Mouse (Mus musculus) neural tube, embryonic 14.5 days (tissue): Measurements from ENCODE around the gene Tnpo1. TPM values are rescaled to one million over a fixed set of nuclear protein-coding genes. Genes with fewer than 3 reads are reported as not detected.

ENCODE experiments used
- ATAC-seq: fragments of 200-750 bp; cut with Nextera tagmentation; 2 replicates; pipeline ENCODE4 v1.8.0; 2017; ENCODE audit warnings: low read depth, mild to moderate bottlenecking, moderate TSS enrichment, moderate library complexity
- H3K27ac ChIP-seq: fragments of 300-500 bp; sonication (generic); 2 replicates; pipeline ENCODE4 v1.5.1; 2014; ENCODE audit warnings: low read depth, mild to moderate bottlenecking, control low read depth, low read length, moderate library complexity, mixed read lengths
- H3K27me3 ChIP-seq: fragments of 300-500 bp; sonication (generic); 2 replicates; pipeline ENCODE4 v1.6.1; 2014; ENCODE audit warnings: low read length; ENCODE audit not compliant: control insufficient read depth, insufficient read depth
- H3K36me3 ChIP-seq: fragments of 300-500 bp; sonication (generic); 2 replicates; pipeline ENCODE4 v1.6.1; 2014; ENCODE audit warnings: low read length, mixed read lengths; ENCODE audit not compliant: control insufficient read depth, insufficient read depth
- H3K4me1 ChIP-seq: fragments of 300-500 bp; sonication (generic); 2 replicates; pipeline ENCODE4 v1.6.1; 2014; ENCODE audit warnings: low read length; ENCODE audit not compliant: control insufficient read depth, insufficient read depth
- H3K4me2 ChIP-seq: fragments of 300-500 bp; sonication (generic); 2 replicates; pipeline ENCODE4 v1.6.1; 2014; ENCODE audit warnings: mild to moderate bottlenecking, low read depth, low read length, control low read depth
- H3K4me3 ChIP-seq: fragments of 300-500 bp; sonication (generic); 2 replicates; pipeline ENCODE4 v1.5.1; 2014; ENCODE audit warnings: low read depth, low read length, control low read depth, mixed read lengths
- H3K9ac ChIP-seq: fragments of 300-500 bp; sonication (generic); replicated peaks from 2 replicates; pipeline ENCODE4 v1.6.1; 2014; ENCODE audit warnings: low read depth, mild to moderate bottlenecking, control low read depth, low read length, mixed read lengths
- H3K9me3 ChIP-seq: fragments of 300-500 bp; sonication (generic); 2 replicates; pipeline ENCODE4 v1.6.1; 2016; ENCODE audit warnings: low read length; ENCODE audit not compliant: control insufficient read depth
- WGBS: fragments of 180-500 bp; shearing (Covaris S2); extraction: QIAGEN DNeasy Blood & Tissue Kit; methylation state at CpG from one replicate; pipeline ENCODE4 v1.1.7; 2014; 5-methylcytosine and 5-hydroxymethylcytosine counted together
- polyA plus RNA-seq: library from polyadenylated mRNA; unstranded; fragments of >200 nt; fragmentation: Nextera tagmentation; extraction: Ambion mirVana; gene quantifications from 2 replicates; pipeline ENCODE4 v1.2.1, GENCODE M21; 2014

Gene Tnpo1
- 37.5 and 63.9 TPM in 2 replicates for polyA plus RNA-seq

DNA sequence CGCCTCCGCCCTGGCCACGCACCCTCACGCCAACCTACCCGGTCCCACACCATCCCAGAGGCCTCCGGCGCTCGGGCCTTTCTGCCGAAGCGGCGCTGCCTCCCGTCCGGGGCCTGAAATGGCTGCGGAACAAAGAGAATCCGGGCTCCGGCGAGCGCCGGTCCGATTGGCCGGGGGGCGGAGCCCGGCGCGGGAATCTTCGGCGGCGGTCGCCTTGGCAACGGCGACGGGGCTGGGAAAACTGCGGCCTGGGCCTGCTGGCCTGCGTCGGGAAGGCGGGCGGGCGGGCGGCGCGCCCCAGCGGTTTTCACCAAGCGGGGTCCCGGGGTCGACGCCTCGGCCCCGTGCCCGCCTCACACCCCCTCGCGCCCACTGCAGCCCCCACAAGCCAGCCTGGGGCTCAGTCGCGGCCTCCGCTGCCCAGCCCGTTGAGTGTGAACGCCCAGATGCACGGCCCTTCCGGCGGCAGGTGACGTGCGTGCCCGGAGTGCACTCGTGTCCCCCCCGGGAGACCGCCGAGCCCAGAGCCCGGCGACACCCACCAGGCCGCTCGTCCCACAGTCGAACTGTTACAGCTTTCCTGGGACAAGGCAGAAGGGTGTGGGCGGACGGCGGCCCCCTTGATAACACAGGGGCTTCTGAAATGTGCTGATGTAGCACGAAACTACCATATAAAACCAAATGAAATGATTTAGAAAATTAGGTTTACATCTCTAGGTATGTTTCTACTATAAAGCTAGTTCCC is at the start of gene Tnpo1:
Tnpo1 (minus strand) TSS at position 172 of the 745 bp plus-strand sequence.
- WGBS, result under 1% methylated on average over 67 of the region's 75 CpGs
- H3K9ac ChIP-seq, result peak within 1 kb of the TSS; percentile 100
- ATAC-seq, result peak; percentile 95
- no peaks in the 10 kb centered on the region for H3K36me3 ChIP-seq
- H3K9me3 ChIP-seq, result no peaks in the 10 kb centered on the region
- no peaks in the 10 kb centered on the region for H3K27me3 ChIP-seq
- peak within 1 kb of the TSS; percentile 100 for H3K27ac ChIP-seq
- peak within 1 kb of the TSS; percentile 100 for H3K4me3 ChIP-seq
- peak within 1 kb of the TSS; percentile 74 for H3K4me2 ChIP-seq
- H3K4me1 ChIP-seq, result peaks cover 9% of the 10 kb centered on the region; the same call in 1 of the 2 replicates

DNA sequence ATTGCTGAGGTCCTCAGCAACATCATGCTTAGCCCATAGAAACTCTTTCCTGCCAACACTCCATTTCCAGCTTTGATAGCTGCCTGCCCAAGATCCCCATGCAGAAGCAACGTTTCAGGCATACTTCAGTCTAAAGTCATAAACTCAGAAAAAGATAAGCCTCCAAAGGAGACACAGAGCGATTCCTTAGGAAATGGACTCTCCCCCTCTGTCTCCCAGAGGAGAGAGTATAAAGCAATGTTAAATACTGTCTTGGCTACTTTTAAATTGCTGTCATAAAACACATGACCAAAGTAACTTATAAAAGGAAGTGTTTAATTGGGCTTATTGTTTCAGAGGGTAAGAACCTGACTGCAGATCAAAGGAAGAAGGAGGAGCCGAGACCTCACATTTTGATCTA is 45.9 kb upstream of the Tnpo1 start:
- Histone ChIP-seq H3K4me2 (no peak overlapping the region), H3K9me3 (no peaks in the 10 kb centered on the region), H3K27ac (no peak overlapping the region), H3K9ac (no peak overlapping the region), H3K27me3 (no peaks in the 10 kb centered on the region), H3K4me1 (no peaks in the 10 kb centered on the region), H3K4me3 (no peak overlapping the region), H3K36me3 (no peaks in the 10 kb centered on the region)
- WGBS, result 69% methylated on average over 3 of the region's 3 CpGs
- ATAC-seq, result no peak

DNA sequence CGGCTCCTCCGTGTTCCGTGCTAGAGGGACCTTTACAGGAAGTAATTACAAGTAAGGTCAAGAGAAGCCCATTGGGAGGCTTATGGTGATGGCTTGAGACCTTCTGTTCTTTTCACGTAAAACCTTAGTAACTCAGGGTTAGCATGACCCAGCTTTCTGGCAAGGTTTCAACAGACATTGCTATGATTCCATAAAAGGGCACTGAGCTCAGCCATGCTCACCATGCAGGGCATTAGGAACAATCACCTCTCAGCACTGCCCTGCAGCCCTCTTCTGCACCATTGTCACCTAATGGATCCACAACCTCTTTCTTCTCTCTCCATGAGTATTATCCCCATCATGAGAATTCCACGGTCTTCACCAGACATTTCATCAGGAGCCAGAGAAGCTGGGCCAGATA is 45.5 kb upstream of the Tnpo1 start:
- no peaks in the 10 kb centered on the region for H3K36me3 ChIP-seq
- no peak overlapping the region for H3K4me2 ChIP-seq
- no peak overlapping the region for H3K4me3 ChIP-seq
- no peaks in the 10 kb centered on the region for H3K4me1 ChIP-seq
- H3K27me3 ChIP-seq, result no peaks in the 10 kb centered on the region
- no peak overlapping the region for H3K9ac ChIP-seq
- ATAC-seq, result no peak
- 77% methylated on average over 5 of the region's 5 CpGs for WGBS
- H3K27ac ChIP-seq, result no peak overlapping the region
- H3K9me3 ChIP-seq, result no peaks in the 10 kb centered on the region

DNA sequence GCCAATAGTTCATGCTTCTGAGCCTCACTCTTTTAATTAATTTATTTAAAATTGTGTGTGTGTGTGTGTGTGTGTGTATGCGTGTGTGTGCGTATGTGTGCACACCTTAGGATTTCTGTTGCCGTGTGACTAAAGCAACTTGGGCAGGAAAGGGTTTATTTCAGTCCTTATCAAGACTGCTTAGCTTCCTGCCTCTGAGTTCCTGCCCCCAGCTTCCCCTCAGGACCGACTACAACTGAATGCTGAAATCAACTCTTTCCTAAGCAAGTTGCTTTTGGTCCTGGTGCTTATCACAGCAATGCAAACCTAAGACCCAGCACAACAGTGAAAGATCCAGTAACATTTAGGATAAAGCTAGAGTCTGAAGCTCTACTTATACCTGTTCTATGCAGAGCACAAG is 42.3 kb upstream of the Tnpo1 start:
- Histone ChIP-seq H3K27ac (no peak overlapping the region), H3K4me1 (no peaks in the 10 kb centered on the region), H3K4me3 (no peak overlapping the region), H3K9ac (no peak overlapping the region), H3K27me3 (no peaks in the 10 kb centered on the region), H3K36me3 (no peaks in the 10 kb centered on the region), H3K4me2 (no peak overlapping the region), H3K9me3 (no peaks in the 10 kb centered on the region)
- no peak for ATAC-seq
- 74% methylated on average over 4 of the region's 4 CpGs for WGBS

DNA sequence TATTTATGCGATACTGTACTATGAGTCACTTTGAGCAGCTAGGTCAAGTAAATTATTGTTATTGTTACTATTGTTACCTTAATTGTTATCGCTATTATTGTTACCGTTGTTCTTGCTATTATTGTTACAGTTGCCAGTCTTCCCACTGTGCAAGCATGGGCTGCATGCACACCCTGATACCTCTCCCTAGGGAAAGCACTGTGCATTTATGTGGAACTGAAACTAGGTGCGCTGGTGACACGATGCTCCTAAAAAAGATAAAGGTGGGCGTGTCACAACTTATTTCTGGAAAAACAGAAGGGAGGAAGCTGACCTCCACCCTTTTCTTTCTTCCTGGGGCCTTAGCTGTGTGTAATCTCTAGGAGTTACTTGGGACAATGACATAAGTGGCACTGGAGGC is 41.8 kb upstream of the Tnpo1 start:
- Histone ChIP-seq H3K9me3 (no peaks in the 10 kb centered on the region), H3K36me3 (no peaks in the 10 kb centered on the region), H3K4me2 (no peak overlapping the region), H3K27ac (no peak overlapping the region), H3K27me3 (no peaks in the 10 kb centered on the region), H3K4me1 (no peaks in the 10 kb centered on the region), H3K9ac (no peak overlapping the region), H3K4me3 (no peak overlapping the region)
- WGBS, result 88% methylated on average over 6 of the region's 6 CpGs
- no peak for ATAC-seq

DNA sequence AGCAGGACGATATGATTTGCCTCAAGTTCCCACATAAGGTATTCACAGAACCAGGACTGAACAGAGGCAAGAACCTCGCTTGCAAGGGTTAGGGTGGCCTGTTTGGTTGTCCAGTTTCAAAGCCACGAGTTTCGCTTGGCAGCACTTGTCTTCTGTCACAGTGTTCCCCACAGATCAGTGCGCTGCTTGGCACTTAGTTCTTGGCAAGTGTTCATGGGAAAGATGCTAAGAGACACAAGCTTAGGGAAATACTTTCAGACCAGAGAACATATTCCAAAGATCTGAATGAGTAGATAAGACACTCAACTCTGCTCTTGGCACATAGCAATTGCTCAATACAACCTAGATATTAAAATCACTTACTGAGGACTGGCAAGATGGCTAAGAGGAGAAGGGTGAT is 40.4 kb upstream of the Tnpo1 start:
- Histone ChIP-seq H3K27ac (no peak overlapping the region), H3K9ac (no peak overlapping the region), H3K4me3 (no peak overlapping the region), H3K4me1 (no peaks in the 10 kb centered on the region), H3K9me3 (no peaks in the 10 kb centered on the region), H3K4me2 (no peak overlapping the region), H3K36me3 (no peaks in the 10 kb centered on the region), H3K27me3 (no peaks in the 10 kb centered on the region)
- WGBS, result 89% methylated on average over 5 of the region's 5 CpGs
- no peak for ATAC-seq

DNA sequence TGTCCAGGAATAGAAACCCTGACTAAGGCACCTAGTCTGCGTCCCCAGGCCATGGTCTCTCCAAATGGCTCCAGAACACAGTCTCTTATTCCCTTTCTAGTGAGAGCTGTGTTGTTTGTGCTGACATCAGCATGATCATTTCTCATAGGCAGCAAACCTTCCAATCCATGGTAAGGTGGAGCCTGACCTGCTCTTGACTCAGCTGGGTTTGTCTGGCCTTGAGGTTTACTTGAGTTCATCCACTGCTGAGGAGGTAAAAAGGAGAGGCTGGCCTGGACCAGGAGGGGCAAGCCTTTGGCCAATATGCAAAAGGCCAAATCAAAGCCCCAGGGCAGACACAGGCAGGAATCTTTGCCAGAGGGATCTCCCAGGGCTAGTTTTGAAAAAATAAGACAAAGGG is 37.4 kb upstream of the Tnpo1 start:
- H3K9me3 ChIP-seq, result no peaks in the 10 kb centered on the region
- no peaks in the 10 kb centered on the region for H3K4me1 ChIP-seq
- no peak overlapping the region for H3K4me3 ChIP-seq
- WGBS, result 97% methylated on average over 1 of the region's 1 CpGs
- no peaks in the 10 kb centered on the region for H3K27me3 ChIP-seq
- ATAC-seq, result no peak
- H3K9ac ChIP-seq, result no peak overlapping the region
- no peak overlapping the region for H3K4me2 ChIP-seq
- H3K36me3 ChIP-seq, result no peaks in the 10 kb centered on the region
- H3K27ac ChIP-seq, result no peak overlapping the region

DNA sequence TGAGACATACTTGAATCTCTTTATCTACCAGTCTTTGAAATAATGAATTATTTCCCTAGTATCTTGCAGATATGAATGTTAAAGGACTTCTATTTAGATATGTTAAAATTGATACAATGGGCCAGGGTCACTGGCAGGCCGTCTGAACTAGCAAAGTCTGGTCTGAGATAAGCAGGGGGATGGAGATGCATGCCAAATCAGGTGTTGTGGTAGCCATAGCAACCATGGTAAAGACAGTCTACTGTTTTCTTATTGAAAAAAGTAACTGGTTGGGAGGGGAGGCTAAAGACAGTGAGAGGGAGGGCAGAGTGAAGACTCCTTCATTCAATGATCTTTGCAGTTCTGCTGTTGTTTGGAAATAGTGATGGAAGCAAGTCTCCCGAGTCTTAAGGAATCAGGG is 32.0 kb upstream of the Tnpo1 start:
- no peak overlapping the region for H3K27ac ChIP-seq
- H3K36me3 ChIP-seq, result no peaks in the 10 kb centered on the region

DNA sequence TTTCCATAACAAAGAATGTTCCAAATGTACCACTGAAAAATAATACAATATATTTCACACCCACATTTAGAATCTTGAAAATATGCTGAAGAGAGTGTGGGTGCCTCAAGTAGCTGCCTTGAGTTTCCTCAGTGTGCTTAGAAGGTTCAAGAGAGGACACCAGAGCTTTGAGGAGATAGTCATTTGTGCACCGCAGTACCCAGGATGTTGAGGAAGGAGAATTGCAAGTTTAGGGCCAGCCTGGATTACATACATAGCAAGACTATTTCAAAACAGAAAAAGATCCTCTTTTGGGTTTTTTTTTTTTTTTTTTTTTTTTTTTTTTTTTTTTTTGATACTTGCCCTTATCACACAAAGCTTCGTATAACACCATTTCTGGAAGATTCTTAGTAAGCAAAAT is 30.0 kb upstream of the Tnpo1 start:
- H3K9me3 ChIP-seq, result no peaks in the 10 kb centered on the region
- no peak overlapping the region for H3K9ac ChIP-seq
- H3K4me1 ChIP-seq, result no peaks in the 10 kb centered on the region
- H3K36me3 ChIP-seq, result no peaks in the 10 kb centered on the region
- H3K4me2 ChIP-seq, result no peak overlapping the region
- ATAC-seq, result no peak
- no peaks in the 10 kb centered on the region for H3K27me3 ChIP-seq
- no peak overlapping the region for H3K27ac ChIP-seq
- 75% methylated on average over 2 of the region's 2 CpGs for WGBS
- H3K4me3 ChIP-seq, result no peak overlapping the region

More for the DNA sequence above, 32.0 kb upstream of the Tnpo1 start:
- Histone ChIP-seq H3K9ac (no peak overlapping the region), H3K9me3 (no peaks in the 10 kb centered on the region), H3K4me2 (no peak overlapping the region), H3K4me3 (no peak overlapping the region), H3K4me1 (no peaks in the 10 kb centered on the region), H3K27me3 (no peaks in the 10 kb centered on the region)
- whole genome bisulfite sequencing, result 21% methylated on average over 2 of the region's 2 CpGs
- ATAC-seq, result no peak
